Mouse (Mus musculus) cortical plate, adult 2 months (tissue): ENCODE data around the gene Zbtb49. TPM values are rescaled to one million over a fixed set of nuclear protein-coding genes. Genes with fewer than 3 reads are reported as not detected.

Experiments
- H3K27ac ChIP-seq: fragments of 200-500 bp; 2 replicates; pipeline ENCODE4 v1.5.1; 2012; ENCODE audit warnings: low read length, control low read depth, inconsistent platforms; ENCODE audit not compliant: insufficient read depth
- H3K4me1 ChIP-seq: fragments of 200-500 bp; 2 replicates; pipeline ENCODE4 v1.6.1; 2011; ENCODE audit warnings: low read length; ENCODE audit not compliant: control insufficient read depth, insufficient read depth
- H3K4me3 ChIP-seq: fragments of 200-500 bp; 2 replicates; pipeline ENCODE4 v1.5.1; 2011; ENCODE audit warnings: mild to moderate bottlenecking, low read length, control low read depth; ENCODE audit not compliant: insufficient read depth
- CTCF ChIP-seq: fragments of 200-500 bp; IDR thresholded peaks from 2 replicates; pipeline ENCODE4 v1.5.1; 2011; ENCODE audit warnings: mild to moderate bottlenecking, control low read depth, low read length; ENCODE audit not compliant: insufficient read depth; ENCODE audit errors: extremely low read depth
- POLR2A ChIP-seq: fragments of 200-500 bp; IDR thresholded peaks from 2 replicates; pipeline ENCODE4 v1.6.1; 2011; ENCODE audit warnings: mild to moderate bottlenecking, low read length, control low read depth; ENCODE audit not compliant: insufficient read depth; ENCODE audit errors: extremely low read depth
- polyA plus RNA-seq: library from polyadenylated mRNA; depleted of rRNA; stranded (reverse); fragments of >200 nt; gene quantifications from 2 replicates; pipeline ENCODE4 v1.2.3, GENCODE M21; 2012; rRNA removed

Gene Zbtb49
- 19.0 and 20.6 TPM in 2 replicates for polyA plus RNA-seq

GRCm38 (mm10) chr5:38220328-38220912 is at the start of gene Zbtb49, which contains the start of gene Lyar:
Gene Zbtb49 (minus strand): TSS chr5:38220457.
Gene Lyar (plus strand): TSS chr5:38220470.
- TF ChIP-seq CTCF (no peak), POLR2A (peak; percentile 87)
- Histone ChIP-seq H3K4me1 (peaks cover 3% of the 10 kb centered on the region; the same call in 1 of the 2 replicates), H3K27ac (peak within 1 kb of the TSS; percentile 45; the same call in 1 of the 2 replicates), H3K4me3 (peak within 1 kb of the TSS; percentile 67)

GRCm38 (mm10) chr5:38260107-38260682 is 39.9 kb upstream of the Zbtb49 start, which contains the start of gene Tmem128:
Gene Tmem128 (plus strand): TSS chr5:38260185.
- H3K4me3 ChIP-seq = peak within 1 kb of the TSS; percentile 88
- peak; percentile 76; the same call in 1 of the 2 replicates for TF ChIP-seq POLR2A
- TF ChIP-seq CTCF = no peak
- peak within 1 kb of the TSS; percentile 75 for H3K27ac ChIP-seq
- H3K4me1 ChIP-seq = peaks cover 3% of the 10 kb centered on the region; the same call in 1 of the 2 replicates

- H3K4me1 ChIP-seq = peaks cover 3% of the 10 kb centered on the region; the same call in 1 of the 2 replicates
- H3K27ac ChIP-seq = peak overlapping the region; percentile 75
- TF ChIP-seq POLR2A = no peak
- TF ChIP-seq CTCF = no peak
- H3K4me3 ChIP-seq = peak overlapping the region; percentile 88
These were observed 39.3 kb upstream of the Zbtb49 start for GRCm38 (mm10) chr5:38259455-38260106.

DNA sequence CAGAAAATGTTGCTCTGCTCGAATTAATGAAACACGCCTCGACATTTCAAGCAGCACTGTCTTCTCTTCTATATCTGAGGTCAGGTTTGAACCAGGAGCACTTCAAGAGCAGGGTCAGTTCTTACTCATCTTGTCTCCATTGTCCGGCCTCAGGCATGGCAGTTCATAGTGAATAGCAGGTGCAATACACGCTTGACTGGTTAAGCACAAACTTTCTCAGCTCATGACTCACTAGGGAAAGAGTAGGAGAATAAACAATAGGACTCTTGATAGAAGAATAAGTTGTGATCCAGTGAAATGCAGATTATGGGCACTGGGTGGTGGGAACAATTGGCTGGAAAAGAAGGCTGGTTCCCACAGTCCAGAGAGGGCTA is 38.5 kb upstream of the Zbtb49 start:
- H3K4me3 ChIP-seq = no peak overlapping the region
- peaks cover 3% of the 10 kb centered on the region; the same call in 1 of the 2 replicates for H3K4me1 ChIP-seq
- TF ChIP-seq CTCF (no peak), POLR2A (no peak)
- no peak overlapping the region for H3K27ac ChIP-seq

- Histone ChIP-seq H3K27ac (no peak overlapping the region), H3K4me3 (no peak overlapping the region), H3K4me1 (peaks cover 3% of the 10 kb centered on the region; the same call in 1 of the 2 replicates)
- no peak for TF ChIP-seq POLR2A
- no peak for TF ChIP-seq CTCF
These were observed 37.9 kb upstream of the Zbtb49 start for GRCm38 (mm10) chr5:38258034-38258772.

DNA sequence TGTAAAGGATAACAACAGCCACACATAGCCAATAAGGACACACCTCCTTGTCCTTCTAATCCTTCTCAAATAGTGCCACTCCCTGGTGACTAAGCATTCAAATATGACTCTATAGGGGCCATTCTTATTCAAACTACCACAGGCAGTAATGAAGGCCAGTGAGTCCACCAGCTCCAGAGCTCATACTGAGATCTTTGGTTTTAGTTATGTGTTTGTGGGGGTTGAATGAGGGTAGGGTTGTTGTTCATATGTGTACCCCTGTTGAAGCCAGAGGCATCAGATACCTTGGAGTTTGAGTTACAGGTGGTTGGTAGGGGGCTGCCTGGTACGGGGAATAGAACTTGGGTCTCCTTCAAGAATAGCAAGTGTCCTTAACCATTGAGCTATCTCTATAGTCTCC is 36.3 kb upstream of the Zbtb49 start:
- Histone ChIP-seq H3K4me1 (peaks cover 1% of the 10 kb centered on the region; the same call in 1 of the 2 replicates), H3K27ac (no peak overlapping the region), H3K4me3 (no peak overlapping the region)
- TF ChIP-seq POLR2A (no peak), CTCF (no peak)

GRCm38 (mm10) chr5:38255644-38256043 is 35.4 kb upstream of the Zbtb49 start:
- no peaks in the 10 kb centered on the region; the same call in 1 of the 2 replicates for H3K4me1 ChIP-seq
- H3K27ac ChIP-seq = no peak overlapping the region
- no peak overlapping the region for H3K4me3 ChIP-seq
- TF ChIP-seq CTCF = no peak
- TF ChIP-seq POLR2A = no peak

DNA sequence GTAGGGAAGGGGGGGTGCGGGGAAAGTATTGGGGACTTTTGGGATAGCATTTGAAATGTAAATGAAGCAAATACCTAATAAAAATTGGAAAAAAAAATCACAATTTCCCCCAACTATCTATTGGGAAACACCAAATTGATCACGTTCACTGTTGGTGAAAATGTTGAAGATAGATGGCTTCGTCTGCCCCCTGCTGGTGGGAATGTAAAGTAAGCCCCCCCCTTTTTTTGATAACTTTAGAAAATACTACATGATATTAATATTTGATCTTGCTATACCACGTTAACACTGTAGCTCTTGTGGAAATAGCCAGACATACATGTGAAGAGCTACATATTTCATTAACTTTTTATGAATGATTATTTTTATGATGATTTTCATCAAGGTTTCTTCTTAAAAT is 34.9 kb upstream of the Zbtb49 start:
- Histone ChIP-seq H3K27ac (no peak overlapping the region), H3K4me3 (no peak overlapping the region), H3K4me1 (no peaks in the 10 kb centered on the region; the same call in 1 of the 2 replicates)
- TF ChIP-seq CTCF (peak; percentile 10; the same call in 1 of the 2 replicates), POLR2A (no peak)

DNA sequence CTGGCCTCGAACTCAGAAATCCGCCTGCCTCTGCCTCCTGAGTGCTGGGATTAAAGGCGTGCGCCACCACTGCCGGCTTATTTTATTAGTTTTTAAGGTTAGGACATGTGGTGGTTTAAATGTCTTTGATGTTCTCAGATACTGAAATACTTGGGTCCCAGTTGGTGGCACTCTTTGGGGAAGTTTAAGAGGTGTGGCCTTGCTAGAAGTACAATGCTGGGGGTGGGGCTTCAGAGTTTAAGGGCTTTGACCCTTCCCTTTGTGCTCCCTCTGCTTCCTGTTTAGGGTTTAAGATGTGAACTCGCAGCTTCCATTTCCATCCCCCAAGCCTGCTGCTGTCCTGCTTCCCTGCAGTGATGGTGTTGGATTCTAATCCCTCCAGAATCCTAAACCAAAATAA is 21.7 kb upstream of the Zbtb49 start:
- H3K27ac ChIP-seq = no peak overlapping the region
- no peak overlapping the region for H3K4me3 ChIP-seq
- H3K4me1 ChIP-seq = no peaks in the 10 kb centered on the region
- no peak for TF ChIP-seq POLR2A
- no peak for TF ChIP-seq CTCF
